Mouse (Mus musculus) stomach, postnatal 0 days (tissue): ENCODE measurements around the gene 4932438H23Rik.

Source experiments
- CTCF ChIP-seq: IDR thresholded peaks from 2 replicates; pipeline ENCODE4 v1.5.1; 2016; ENCODE audit warnings: antibody characterized with exemption, low read depth, mild to moderate bottlenecking, moderate library complexity
- EP300 ChIP-seq: optimal IDR thresholded peaks from 2 replicates; pipeline ENCODE3; 2016; ENCODE audit warnings: antibody characterized with exemption

DNA sequence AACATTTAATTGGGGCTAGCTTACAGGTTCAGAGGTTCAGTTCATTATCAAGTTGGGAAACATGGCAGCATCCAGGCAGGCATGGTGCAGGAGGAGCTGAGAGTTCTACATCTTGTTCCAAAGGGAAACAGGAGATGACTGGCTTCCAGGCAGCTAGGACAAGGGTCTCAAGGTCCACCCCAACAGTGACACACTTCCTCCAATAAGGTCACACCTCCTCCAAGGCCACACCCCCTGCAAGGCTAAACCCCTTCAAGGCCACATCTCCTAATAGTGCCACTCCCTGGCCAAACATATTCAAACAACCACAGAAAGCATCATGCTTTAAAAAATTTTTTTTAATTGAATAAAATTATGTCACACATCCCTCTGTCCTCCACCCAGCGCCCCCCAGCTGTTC, 28.9 kb upstream of the 4932438H23Rik start:
- TF ChIP-seq EP300 (no peak), CTCF (no peak)
